Mouse (Mus musculus): Measurements from ENCODE around the gene Gjc2.

Gjc2 gene

DNA sequence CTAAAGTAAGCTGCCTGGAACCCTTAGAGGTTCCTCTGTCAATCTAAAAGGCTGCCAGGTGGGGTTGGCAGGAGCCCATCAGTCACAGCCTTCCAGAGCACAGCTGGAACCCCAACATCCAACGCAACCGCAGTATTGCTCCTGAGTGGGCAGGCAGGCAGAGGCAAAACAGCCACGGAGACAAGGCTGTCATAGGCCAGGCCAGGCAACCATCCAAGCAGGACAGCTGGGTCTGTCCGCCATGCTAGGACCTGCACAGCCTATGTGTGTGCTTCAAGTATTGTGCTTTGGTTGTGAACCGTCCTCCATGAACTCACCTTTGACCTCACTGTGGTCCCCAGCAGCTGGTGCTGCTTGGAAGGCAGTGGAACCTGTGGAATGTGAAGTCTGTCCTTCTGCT is 27.1 kb downstream of the Gjc2 start:
- ChIA-PET POLR2A (interaction anchor here in 1 of 4 experiments (0.9 to 1.1 kb wide), 2 partner anchors 9 to 14 kb away, joined by 4 read pairs; no protein-coding TSS in a partner anchor), CTCF (interaction anchor here in 1 of 4 experiments (0.6 kb wide), 2 partner anchors 62 to 63 kb away, joined by 3 to 5 read pairs; no protein-coding TSS in a partner anchor)

DNA sequence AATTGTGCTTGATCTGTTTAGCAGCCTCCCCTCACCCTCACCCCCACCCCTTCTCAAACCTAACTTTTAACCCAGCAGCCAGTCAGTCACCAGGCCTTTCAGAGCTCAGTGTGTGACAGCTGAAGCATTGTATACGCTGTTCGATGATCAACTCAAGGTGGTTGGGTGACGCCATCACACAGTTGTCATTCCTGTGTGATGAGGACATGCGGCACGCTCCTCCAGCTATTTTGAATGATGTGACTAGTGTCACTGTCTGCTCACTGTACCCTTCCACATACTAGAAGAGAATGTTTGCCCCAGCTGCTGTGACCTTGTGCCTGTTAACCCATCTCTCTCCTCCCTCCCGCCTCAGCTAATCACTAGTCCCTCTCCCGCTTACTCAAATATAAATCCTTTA is 28.8 kb downstream of the Gjc2 start:
- ChIA-PET CTCF (interaction anchor here in 1 of 4 experiments (0.6 to 0.9 kb wide), 4 partner anchors 12 to 1232 kb away, joined by 3 to 5 read pairs (median 4); partner anchors contain the start of gene Gjc2), POLR2A (interaction anchor here in 3 of 4 experiments (0.6 to 4.3 kb wide), 4 partner anchors 9 to 221 kb away, joined by 3 to 21 read pairs (median 12); partner anchors contain the start of gene Iba57 (in 2 of the 3))

DNA sequence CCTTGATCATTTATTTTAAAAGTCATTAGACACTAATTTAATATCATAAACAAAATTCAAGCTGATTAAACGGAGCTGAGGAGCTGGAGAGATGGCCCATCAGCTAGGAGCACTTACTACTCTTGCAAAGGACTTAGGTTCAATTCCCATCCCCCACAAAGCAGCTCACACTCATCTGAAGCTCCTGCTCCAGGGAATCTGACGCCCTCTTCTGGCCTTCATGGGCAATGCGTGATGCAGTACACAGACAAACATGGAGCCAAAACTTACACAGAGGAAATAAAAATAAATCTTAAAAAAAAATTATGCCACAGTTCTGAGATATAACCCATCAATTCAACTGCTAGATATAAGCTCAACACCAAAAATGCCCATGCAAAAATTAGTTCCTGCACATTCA is 31.3 kb downstream of the Gjc2 start:
- POLR2A ChIA-PET = interaction anchor here (0.6 to 4.3 kb wide), 14 partner anchors 10 to 337 kb away, joined by 3 to 21 read pairs (median 4); partner anchors contain the start of gene Iba57 (in 2 of the 4)
- CTCF ChIA-PET = interaction anchor here (0.5 to 2.2 kb wide), 55 partner anchors 9 to 491 kb away, joined by 3 to 18 read pairs (median 4); partner anchors contain the start of genes Iba57 (in 3 of the 4), Hist3h2ba (in 1 of the 4), Obscn (in 1 of the 4) and Trim11 (in 1 of the 4)

DNA sequence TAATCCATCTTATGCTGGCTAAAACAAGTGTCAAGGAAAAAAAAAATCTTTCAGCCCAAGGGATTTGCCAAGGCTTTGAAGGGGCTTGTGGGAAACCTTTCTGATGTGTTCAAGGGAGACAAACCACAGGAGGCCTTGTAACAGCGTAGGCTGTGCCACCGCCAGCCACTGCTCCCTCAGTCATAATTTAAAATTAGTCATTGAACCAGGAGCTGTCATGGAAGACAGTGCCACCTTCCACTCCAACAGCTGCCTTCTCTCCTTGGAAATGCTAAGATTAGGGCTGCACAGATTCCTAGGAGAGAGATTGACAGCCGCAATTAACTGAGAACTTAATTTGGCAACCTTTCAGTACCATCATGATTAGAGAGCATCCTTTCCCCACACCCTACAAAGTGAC is 33.7 kb downstream of the Gjc2 start:
- ChIA-PET CTCF (interaction anchor here in 1 of 4 experiments (0.7 kb wide), 1 partner anchor 55 kb away, joined by 6 read pairs; no protein-coding TSS in a partner anchor), POLR2A (interaction anchor here in 1 of 4 experiments (1.7 kb wide), 1 partner anchor 14 kb away, joined by 6 read pairs; no protein-coding TSS in a partner anchor)

DNA sequence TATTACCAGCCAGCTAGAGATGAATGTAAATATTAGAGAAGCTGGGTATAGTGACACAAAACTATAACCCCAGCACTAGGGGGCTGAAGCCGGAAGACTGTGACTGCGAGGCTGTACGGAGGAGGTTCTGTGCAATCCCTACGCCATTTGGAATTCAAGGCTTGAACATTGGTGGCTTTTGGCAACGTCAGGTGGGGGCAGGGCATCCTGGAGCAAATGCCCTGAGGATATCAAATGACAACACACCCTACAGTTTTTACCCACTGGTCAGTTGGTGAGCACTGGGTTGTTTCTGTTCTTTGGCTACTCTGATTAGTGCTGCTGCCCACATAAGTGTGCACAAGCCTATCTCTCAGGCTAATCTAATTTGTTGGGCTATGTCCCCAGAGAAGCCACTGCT is 40.1 kb downstream of the Gjc2 start:
- ChIA-PET POLR2A (interaction anchor here in 2 of 4 experiments (1.5 to 2.7 kb wide), 5 partner anchors 8 to 188 kb away, joined by 4 to 12 read pairs (median 6); partner anchors contain the start of genes Hist3h2a (in 1 of the 2), Iba57 (in 1 of the 2), Mrpl55 (in 1 of the 2) and Trim17 (in 1 of the 2)), CTCF (interaction anchor here in 2 of 4 experiments (0.5 to 2.1 kb wide), 4 partner anchors 9 to 340 kb away, joined by 3 to 16 read pairs (median 9); no protein-coding TSS in a partner anchor)

DNA sequence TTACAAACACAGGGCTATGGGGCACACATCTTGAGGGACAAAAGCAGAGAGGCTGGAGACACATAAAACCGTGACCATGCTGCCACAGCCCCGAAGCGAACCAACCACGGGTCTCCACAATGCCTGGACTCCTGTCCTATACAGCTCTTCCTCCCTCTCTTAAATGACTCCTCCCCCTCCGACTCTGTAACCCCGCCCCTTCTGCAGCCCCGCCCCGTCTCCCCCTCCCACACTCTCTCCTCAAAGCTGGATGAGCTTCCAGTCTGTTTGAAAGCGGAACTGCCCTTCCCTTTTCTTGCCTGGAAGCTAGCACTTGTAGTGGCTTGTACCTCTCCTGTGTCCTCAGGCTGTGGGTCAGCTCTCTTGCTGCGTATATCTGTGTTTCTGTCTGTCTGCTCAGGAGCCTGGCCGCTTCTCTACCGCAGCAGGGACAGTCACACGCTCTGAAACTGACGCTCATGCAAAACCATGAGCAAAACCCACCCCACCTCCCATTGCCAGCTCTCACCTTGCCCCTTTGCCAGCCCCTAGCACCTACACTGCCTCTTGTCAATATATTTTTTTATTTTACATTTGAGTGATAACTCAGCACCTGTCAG is 41.1 kb downstream of the Gjc2 start:
- POLR2A ChIA-PET = interaction anchor here in 3 of 4 experiments (0.5 to 2.7 kb wide), 22 partner anchors 9 to 344 kb away, joined by 3 to 12 read pairs (median 4); partner anchors contain the start of genes Iba57 (in 2 of the 3), Mrpl55 (in 2 of the 3), Hist3h2a (in 1 of the 3) and Hist3h2ba (in 1 of the 3)
- CTCF ChIA-PET = interaction anchor here in 3 of 4 experiments (0.5 to 2.1 kb wide), 16 partner anchors 10 to 345 kb away, joined by 3 to 16 read pairs (median 4); no protein-coding TSS in a partner anchor

DNA sequence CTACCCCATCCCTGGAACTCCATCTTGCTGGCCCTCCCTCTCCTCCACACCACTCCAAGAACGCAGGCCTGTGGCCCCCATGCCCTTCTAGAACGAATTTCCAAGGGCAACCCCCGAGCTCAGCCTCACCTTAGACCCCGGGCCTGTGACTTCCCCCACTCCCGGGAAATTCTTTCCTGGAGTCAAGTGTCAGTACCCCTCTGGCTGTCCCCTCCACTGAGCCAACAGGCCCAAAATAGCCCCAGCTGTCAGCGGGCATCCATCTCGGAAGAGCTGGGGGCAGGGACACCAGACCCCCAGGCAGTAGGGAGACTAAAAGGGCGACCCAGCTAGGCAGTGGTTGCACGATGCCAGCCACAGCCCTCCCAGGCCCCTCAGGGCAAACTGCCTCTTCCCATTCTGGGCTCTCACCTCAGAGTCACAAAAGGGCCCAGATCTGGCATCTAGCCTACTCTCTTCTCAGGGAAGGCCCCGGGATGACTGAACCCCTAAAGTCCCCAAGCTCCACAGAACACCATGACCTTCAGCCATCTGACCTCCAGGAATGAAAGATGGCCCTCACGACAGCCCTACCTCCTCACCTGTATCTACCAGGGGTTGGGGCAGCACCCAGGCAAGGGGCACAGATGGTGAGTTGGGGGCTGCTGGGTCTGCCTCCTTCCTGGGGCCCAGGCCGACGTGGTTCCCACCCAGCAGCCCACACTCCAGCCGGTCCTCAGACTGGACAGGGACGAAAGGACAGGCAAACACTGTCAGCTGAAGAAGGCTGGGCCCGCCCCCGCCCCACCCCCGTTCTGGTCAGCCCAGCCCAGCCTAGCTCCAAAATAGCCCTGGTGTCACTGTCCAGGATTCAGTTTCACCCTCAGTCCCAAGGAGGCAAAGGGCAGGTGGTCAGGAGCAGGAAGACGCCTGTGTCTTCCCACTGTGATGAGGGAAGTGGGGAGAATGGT is 44.2 kb downstream of the Gjc2 start:
- POLR2A ChIA-PET = interaction anchor here in 1 of 4 experiments (1.8 kb wide), 1 partner anchor 24 kb away, joined by 9 read pairs; the partner anchor contains the start of gene Iba57
- CTCF ChIA-PET = interaction anchor here in 3 of 4 experiments (0.6 to 1.8 kb wide), 4 partner anchors 13 kb away, joined by 3 to 8 read pairs (median 6); no protein-coding TSS in a partner anchor

DNA sequence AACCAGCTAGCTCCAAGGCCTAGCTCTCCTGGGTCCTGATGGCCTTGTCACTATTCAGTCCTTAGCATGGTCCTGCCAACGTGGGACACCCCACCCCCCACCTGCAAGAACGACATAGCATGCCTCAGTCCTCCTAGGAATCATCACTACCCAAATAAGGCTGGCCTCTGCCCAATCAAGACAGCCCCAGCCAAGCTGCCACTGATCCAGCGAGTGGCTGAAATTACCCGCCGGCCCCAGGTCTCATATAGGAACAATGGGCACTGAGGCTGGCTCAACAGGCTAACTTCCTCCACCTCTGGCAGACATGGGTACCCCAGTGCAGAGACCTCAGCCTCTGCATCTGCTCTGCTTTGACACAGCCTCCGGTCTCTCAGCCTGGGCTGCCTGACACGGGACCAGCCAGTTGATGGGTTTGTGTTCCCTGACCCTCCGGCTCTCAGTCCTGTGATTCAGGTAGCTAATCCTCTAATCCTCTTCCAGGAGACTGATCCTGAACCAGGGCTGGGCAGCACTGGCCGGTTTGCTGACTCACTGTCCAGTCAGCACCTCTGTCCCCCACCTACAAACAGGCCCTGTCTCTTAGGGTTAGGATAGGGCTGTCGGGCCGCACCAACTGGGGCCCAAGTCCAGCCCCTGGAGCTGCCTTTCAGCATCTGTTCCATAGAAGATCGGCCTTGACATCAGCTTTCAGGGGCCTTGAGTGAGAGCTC is 45.9 kb downstream of the Gjc2 start:
- CTCF ChIA-PET = interaction anchor here in 3 of 4 experiments (0.8 to 1.8 kb wide), 3 partner anchors 14 to 43 kb away, joined by 3 to 12 read pairs (median 7); no protein-coding TSS in a partner anchor

DNA sequence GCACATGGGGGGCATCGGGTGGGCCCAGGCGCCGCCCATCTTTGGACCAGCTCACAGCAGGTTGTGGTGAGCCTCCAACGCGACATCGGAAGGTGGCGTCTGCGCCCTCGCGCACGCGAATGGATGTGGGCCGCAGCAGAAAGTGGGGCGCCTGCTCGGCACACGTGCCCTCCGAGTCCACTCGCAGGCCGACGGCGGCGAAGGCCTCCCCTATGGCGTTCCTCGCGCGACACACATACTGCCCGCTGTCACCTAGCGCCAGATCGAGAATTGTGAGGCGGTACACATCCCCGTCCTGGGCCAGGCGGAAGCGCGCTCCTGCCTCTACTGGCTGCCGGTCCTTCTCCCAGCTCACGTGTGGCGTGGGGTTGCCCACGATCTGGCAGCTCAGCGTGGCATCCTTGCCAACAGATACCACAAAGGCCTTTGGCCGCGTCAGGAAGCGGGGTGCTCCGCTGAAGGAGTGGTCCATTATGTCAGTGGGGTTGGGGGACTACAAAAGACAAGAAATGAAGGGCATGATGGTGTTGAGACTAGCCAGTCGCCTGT is 47.0 kb downstream of the Gjc2 start, which contains the start of gene Obscn:
TSS of gene Obscn (minus strand) at position 499 of the 549 bp plus-strand sequence.
- ChIA-PET POLR2A (interaction anchor here in 3 of 4 experiments (0.6 to 2.4 kb wide), 10 partner anchors 9 to 188 kb away, joined by 3 to 10 read pairs (median 5); partner anchors contain the start of genes Hist3h2a (in 1 of the 3), Hist3h2ba (in 1 of the 3), Iba57 (in 1 of the 3) and Mrpl55 (in 1 of the 3)), CTCF (interaction anchor here in 3 of 4 experiments (0.9 to 1.6 kb wide), 3 partner anchors 15 to 37 kb away, joined by 4 to 12 read pairs (median 9); no protein-coding TSS in a partner anchor)

More for the DNA sequence above, 45.9 kb downstream of the Gjc2 start:
- POLR2A ChIA-PET = interaction anchor here in 1 of 4 experiments (1.3 to 1.4 kb wide), 2 partner anchors 26 to 31 kb away, joined by 3 to 4 read pairs; partner anchors contain the start of gene Iba57

DNA sequence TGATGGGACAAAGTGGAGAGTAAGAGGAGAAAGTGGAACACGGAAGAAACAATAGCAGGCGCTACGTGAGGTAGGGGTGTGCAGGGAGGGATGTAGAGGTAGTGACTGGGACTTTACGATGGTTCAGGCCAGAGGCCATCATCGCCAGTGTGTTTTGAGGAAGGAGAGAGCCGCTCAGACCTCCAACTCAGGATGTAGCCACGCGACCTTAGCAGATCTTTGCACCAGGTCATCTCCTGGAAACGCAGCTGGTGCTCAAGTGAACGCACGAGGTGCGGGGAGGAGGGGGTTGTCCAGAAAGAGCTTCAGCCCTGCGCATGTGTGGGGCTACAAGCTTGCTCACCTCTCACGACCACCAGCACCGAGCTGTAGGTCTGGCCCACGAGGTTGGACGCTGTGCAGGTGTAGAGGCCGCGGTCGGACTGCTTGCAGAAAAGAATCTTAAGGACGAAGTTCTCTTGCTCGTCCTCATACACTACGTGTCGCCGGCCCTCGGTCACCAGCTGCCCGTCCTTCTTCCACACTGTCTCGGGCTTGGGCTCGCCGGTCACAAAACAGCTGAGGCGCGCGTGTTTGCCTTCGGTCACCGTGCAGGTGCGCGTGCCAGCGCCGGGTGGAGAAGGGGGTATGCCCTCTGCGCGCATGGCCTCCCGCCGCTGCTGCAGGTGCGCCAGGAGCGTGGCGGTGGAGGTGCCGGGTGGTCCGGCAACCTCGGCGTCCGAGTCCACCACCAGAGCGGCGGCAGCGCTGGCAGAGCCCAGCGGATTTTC is 47.8 kb downstream of the Gjc2 start:
- ChIA-PET POLR2A (interaction anchor here in 3 of 4 experiments (0.6 to 2.4 kb wide), 17 partner anchors 10 to 1842 kb away, joined by 3 to 10 read pairs (median 4); partner anchors contain the start of genes 2310033P09Rik (in 1 of the 3), Hist3h2a (in 1 of the 3), Hist3h2ba (in 1 of the 3) and Iba57 (in 1 of the 3)), CTCF (interaction anchor here (0.5 to 1.6 kb wide), 6 partner anchors 16 to 1064 kb away, joined by 3 to 12 read pairs (median 8); no protein-coding TSS in a partner anchor)

DNA sequence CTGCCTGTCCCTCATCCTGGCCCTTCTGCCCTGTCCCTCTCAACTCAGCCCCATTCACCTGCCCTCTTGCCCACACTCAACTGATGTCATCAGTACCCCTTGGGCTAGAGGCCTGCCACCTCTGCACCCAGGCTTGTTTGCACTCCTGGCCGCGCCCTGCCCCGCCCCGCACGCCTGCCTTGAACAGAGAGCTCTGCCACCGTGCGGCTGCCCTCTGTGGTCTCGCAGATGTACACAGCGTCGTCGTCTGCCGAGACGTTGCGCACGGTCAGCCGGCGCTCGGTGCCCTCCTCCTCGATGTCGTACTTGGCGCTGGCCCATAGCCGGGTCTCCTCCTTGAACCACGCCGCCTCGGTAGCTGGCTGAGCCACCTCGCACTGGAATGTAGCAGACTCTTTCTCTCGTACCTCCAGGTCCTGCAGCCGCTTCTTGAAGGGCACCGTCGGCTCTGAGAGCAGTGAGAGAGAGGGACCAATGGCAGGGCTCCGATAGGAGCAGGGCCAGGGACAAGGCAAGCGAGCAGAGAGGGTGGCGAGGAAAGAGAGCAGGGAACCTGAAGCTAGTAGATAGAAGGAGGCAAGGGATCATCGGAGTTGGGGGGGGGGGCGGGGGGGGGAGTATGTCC is 48.5 kb downstream of the Gjc2 start:
- ChIA-PET CTCF (interaction anchor here (0.5 to 1.6 kb wide), 5 partner anchors 18 to 1065 kb away, joined by 3 to 9 read pairs (median 7); no protein-coding TSS in a partner anchor), POLR2A (interaction anchor here in 3 of 4 experiments (0.6 to 2.4 kb wide), 15 partner anchors 11 to 1842 kb away, joined by 3 to 10 read pairs (median 5); partner anchors contain the start of genes 2310033P09Rik (in 1 of the 3), Hist3h2a (in 1 of the 3), Iba57 (in 1 of the 3) and Mrpl55 (in 1 of the 3))

DNA sequence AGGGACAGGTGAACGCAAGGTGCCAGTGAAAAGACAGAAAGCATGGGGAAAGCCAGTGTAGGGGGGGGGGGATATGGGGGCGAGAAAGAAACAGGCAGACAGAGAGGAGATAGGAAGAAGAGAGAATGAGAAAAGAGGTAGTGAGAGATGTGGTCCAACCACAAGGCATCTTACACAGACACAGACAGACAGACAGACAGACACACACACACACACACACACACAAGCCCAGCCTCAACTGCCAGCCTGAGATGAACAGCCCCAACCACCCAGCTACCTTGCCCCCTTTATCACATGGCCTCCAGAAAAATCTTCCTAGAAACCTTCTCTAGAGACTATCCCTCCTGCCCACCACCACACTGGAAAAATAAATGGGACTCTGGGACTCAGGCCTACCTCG is 50.9 kb downstream of the Gjc2 start:
- ChIA-PET CTCF (interaction anchor here in 2 of 4 experiments (0.5 to 0.6 kb wide), 3 partner anchors 38 to 339 kb away, joined by 3 to 10 read pairs (median 3); no protein-coding TSS in a partner anchor), POLR2A (interaction anchor here in 2 of 4 experiments (0.7 to 1.5 kb wide), 3 partner anchors 27 to 77 kb away, joined by 3 to 4 read pairs (median 3); no protein-coding TSS in a partner anchor)

DNA sequence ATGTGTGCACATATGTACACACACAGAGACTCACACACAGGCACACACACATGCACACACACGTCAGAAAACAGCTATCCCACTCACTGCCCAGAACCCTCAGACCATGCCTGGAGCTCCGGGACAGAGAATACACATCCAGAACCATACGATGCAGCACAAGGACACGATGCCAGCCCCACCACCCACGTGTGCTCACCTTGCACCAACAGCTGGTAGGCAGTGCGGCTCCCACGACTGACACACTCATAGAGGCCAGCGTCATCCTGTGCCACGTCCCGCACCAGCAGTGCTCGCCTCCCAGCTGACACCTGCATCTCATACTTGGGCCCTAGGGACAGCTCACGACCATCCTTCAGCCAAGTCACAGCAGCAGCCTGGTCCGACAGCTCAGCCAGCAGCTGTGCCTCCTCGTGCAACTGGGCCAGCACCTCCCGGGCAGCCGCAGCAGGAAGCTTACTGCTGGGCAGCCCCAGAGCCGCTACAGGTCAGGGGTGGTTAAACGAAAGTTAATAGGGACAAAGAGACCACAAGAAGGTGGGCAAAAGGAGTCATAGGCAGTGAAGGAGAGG is 51.6 kb downstream of the Gjc2 start:
- ChIA-PET POLR2A (interaction anchor here in 1 of 4 experiments (0.7 to 1.0 kb wide), 2 partner anchors 45 to 78 kb away, joined by 3 read pairs; no protein-coding TSS in a partner anchor), CTCF (interaction anchor here (0.5 to 1.4 kb wide), 7 partner anchors 20 to 340 kb away, joined by 3 to 10 read pairs (median 3); partner anchors contain the start of gene Gjc2 (in 1 of the 4))

DNA sequence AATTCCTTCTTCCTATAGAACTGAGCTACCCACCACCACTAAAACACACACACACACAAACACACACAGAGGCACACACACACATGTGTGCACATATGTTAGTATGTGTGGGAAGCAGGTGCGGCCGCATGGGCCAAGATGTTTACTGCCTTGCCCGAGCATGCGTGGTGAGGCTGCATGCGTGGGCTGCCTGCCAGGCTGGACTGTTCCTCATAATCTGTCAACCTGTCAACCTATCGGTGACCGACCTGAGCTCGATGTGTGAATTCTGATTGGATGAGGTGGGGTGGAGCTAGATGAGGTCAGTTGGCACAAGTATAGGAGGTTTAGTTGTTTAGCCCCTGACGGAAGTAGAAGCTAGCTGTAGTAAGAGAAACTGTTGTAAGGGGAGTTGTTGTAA is 52.2 kb downstream of the Gjc2 start:
- POLR2A ChIA-PET = interaction anchor here in 1 of 4 experiments (0.6 to 0.8 kb wide), 2 partner anchors 11 to 157 kb away, joined by 5 to 7 read pairs; no protein-coding TSS in a partner anchor
- CTCF ChIA-PET = interaction anchor here (0.6 to 1.4 kb wide), 6 partner anchors 21 to 198 kb away, joined by 3 to 4 read pairs (median 3); partner anchors contain the start of gene Gjc2 (in 1 of the 4)

Data from embryonic stem cell, embryonic (primary cell).